Comparison of ENCODE assay signal across 9 mouse cellular contexts in genomic region chr7:45369022-45369745, GRCm38 (mm10). TPM values are rescaled to one million over a fixed set of nuclear protein-coding genes. Genes with fewer than 3 reads are reported as not detected.
DNase-seq lines count a peak whose midpoint lies in the region; ATAC-seq and TF ChIP-seq lines count a peak whose summit lies in the region.
"Had no signal": no experiment of that assay in that cellular context is flagged by ENCODE, and none has a peak within 500 bp of the region (broad histone marks: within the 10 kb centered on the region; RNA-seq: fewer than 3 reads in every experiment).

No protein-coding gene starts in this region.

- ATAC-seq in heart, embryonic 15.5 days (replicated peaks; ENCODE audit: insufficient number of reproducible peaks, insufficient read depth, low FRiP score, low read depth) = no peak
- no peak for ATAC-seq in limb, embryonic 13.5 days (ENCODE audit: low FRiP score, low read depth)
- no peak for ATAC-seq in stomach, postnatal 0 days (ENCODE audit: low FRiP score, low TSS enrichment)

- H3K9me3 ChIP-seq in heart, embryonic 15.5 days (replicated peaks) = no peaks in the 10 kb centered on the region
- H3K9me3 ChIP-seq in limb, embryonic 13.5 days = no peaks in the 10 kb centered on the region
- H3K9me3 ChIP-seq in stomach, postnatal 0 days (ENCODE audit: control insufficient read depth, low read length) = no peaks in the 10 kb centered on the region

- H3K4me3 ChIP-seq in heart, embryonic 15.5 days = 0 out of 2 replicates have a peak overlapping the region, but pooled peaks have one; percentile 55
- peak overlapping the region; percentile 54 for H3K4me3 ChIP-seq in limb, embryonic 13.5 days
- no peak overlapping the region for H3K4me3 ChIP-seq in stomach, postnatal 0 days (ENCODE audit: low read depth, low read length)

- 73% methylated on average over 16 of the region's 16 CpGs for WGBS in heart, embryonic 15.5 days
- WGBS in limb, embryonic 13.5 days = 70% methylated on average over 16 of the region's 16 CpGs
- 73% methylated on average over 16 of the region's 16 CpGs for WGBS in stomach, postnatal 0 days

- H3K27me3 ChIP-seq in heart, embryonic 15.5 days = peaks cover 47% of the 10 kb centered on the region
- peaks cover 45% of the 10 kb centered on the region for H3K27me3 ChIP-seq in limb, embryonic 13.5 days
- no peaks in the 10 kb centered on the region for H3K27me3 ChIP-seq in stomach, postnatal 0 days (ENCODE audit: control insufficient read depth, insufficient read depth, low read length)

- DNase-seq in heart, adult 18-20 months = no peak
- DNase-seq in testis, postnatal 10 days (ENCODE audit: low spot score) = peak; percentile 52
- no peak for DNase-seq in testis, postnatal 14 days (ENCODE audit: low spot score)
- no peak for DNase-seq in stomach, postnatal 0 days (ENCODE audit: low spot score)
- DNase-seq in ovary, postnatal 14 days (ENCODE audit: low spot score) = no peak
- DNase-seq in frontal cortex, adult 2 months (ENCODE audit: extremely low spot score in 1 of 2, low spot score in 1 of 2) = no peak

- 0 out of 2 replicates have a peak, but pooled peaks cover 14% of the 10 kb centered on the region for H3K36me3 ChIP-seq in heart, embryonic 15.5 days
- H3K36me3 ChIP-seq in limb, embryonic 13.5 days = peaks cover 23% of the 10 kb centered on the region
- 0 out of 2 replicates have a peak, but pooled peaks cover 3% of the 10 kb centered on the region for H3K36me3 ChIP-seq in stomach, postnatal 0 days (ENCODE audit: control insufficient read depth, insufficient read depth, low read length)

- no peak for TF ChIP-seq CTCF in stomach, postnatal 0 days (IDR thresholded peaks at IDR 0.05; ENCODE audit: low read depth)

- peak overlapping the region; percentile 93; the same call in 1 of the 2 replicates for H3K4me2 ChIP-seq in heart, embryonic 15.5 days
- H3K4me2 ChIP-seq in limb, embryonic 13.5 days (replicated peaks) = peak overlapping the region; percentile 91
- H3K4me2 ChIP-seq in stomach, postnatal 0 days (replicated peaks; ENCODE audit: low read depth) = peak overlapping the region; percentile 98

- no peak for TF ChIP-seq EP300 in stomach, postnatal 0 days (optimal IDR thresholded peaks at IDR 0.05)

- H3K4me1 ChIP-seq in heart, embryonic 15.5 days (replicated peaks) = peaks cover 36% of the 10 kb centered on the region
- H3K4me1 ChIP-seq in limb, embryonic 13.5 days = peaks cover 37% of the 10 kb centered on the region
- peaks cover 3% of the 10 kb centered on the region; the same call in 1 of the 2 replicates for H3K4me1 ChIP-seq in stomach, postnatal 0 days (replicated peaks; ENCODE audit: control insufficient read depth, insufficient read depth)

- no peak overlapping the region for H3K9ac ChIP-seq in heart, embryonic 15.5 days
- 0 out of 2 replicates have a peak overlapping the region, but pooled peaks have one; percentile 65 for H3K9ac ChIP-seq in limb, embryonic 13.5 days
- H3K9ac ChIP-seq in stomach, postnatal 0 days (ENCODE audit: low read length) = no peak overlapping the region
- H3K9ac ChIP-seq: liver, embryonic 14.5 days had no signal

- H3K27ac ChIP-seq in heart, embryonic 15.5 days = no peak overlapping the region
- H3K27ac ChIP-seq in limb, embryonic 13.5 days = no peak overlapping the region
- no peak overlapping the region for H3K27ac ChIP-seq in stomach, postnatal 0 days (replicated peaks)
- H3K27ac ChIP-seq: liver, embryonic 14.5 days had no signal

RNA-seq across cellular contexts. Expression of gene Lin7b, which starts 1.2 kb away (rescaled TPM):
- polyA plus RNA-seq in heart, embryonic 15.5 days (2015; fragmentation: Nextera tagmentation; extraction: Ambion mirVana) = 1.2 and 1.3 TPM in 2 replicates
- total RNA-seq in heart, adult 18-20 months (2021) = 1 to 10 TPM; 1.7 to 2.3 TPM
- 1.4 and 2.5 TPM in 2 replicates for polyA plus RNA-seq in limb, embryonic 13.5 days (2015; fragmentation: Nextera tagmentation; extraction: Ambion mirVana)
- 5.9 and 6.1 TPM in 2 replicates for polyA plus RNA-seq in stomach, postnatal 0 days (2015; fragmentation: Nextera tagmentation; extraction: Ambion mirVana)
- 241 and 267 TPM in 2 replicates for polyA plus RNA-seq in frontal cortex, adult 2 months (2012; rRNA removed)

RNA-seq across cellular contexts. Expression of gene Ppfia3, which starts 2.4 kb away (rescaled TPM):
- polyA plus RNA-seq in heart, embryonic 15.5 days (2015; fragmentation: Nextera tagmentation; extraction: Ambion mirVana) = 1.6 and 2.1 TPM in 2 replicates
- under 1 TPM in 1 of 2 experiments, not detected in 1; 0.33 TPM for total RNA-seq in heart, adult 18-20 months (2021)
- polyA plus RNA-seq in limb, embryonic 13.5 days (2015; fragmentation: Nextera tagmentation; extraction: Ambion mirVana) = 5.2 and 6.9 TPM in 2 replicates
- 6.0 and 7.1 TPM in 2 replicates for polyA plus RNA-seq in stomach, postnatal 0 days (2015; fragmentation: Nextera tagmentation; extraction: Ambion mirVana)
- polyA plus RNA-seq in frontal cortex, adult 2 months (2012; rRNA removed) = 114 and 126 TPM in 2 replicates

RNA-seq across cellular contexts. Expression of gene Snrnp70, which starts 26.4 kb away (rescaled TPM):
- 123 and 146 TPM in 2 replicates for polyA plus RNA-seq in heart, embryonic 15.5 days (2015; fragmentation: Nextera tagmentation; extraction: Ambion mirVana)
- 10 to 100 TPM; 81.1 to 85.7 TPM for total RNA-seq in heart, adult 18-20 months (2021)
- polyA plus RNA-seq in limb, embryonic 13.5 days (2015; fragmentation: Nextera tagmentation; extraction: Ambion mirVana) = 262 and 283 TPM in 2 replicates
- 73.7 and 78.8 TPM in 2 replicates for polyA plus RNA-seq in stomach, postnatal 0 days (2015; fragmentation: Nextera tagmentation; extraction: Ambion mirVana)
- polyA plus RNA-seq in frontal cortex, adult 2 months (2012; rRNA removed) = 854 and 909 TPM in 2 replicates

RNA-seq across cellular contexts. Expression of gene Hrc, which starts 34.1 kb away (rescaled TPM):
- polyA plus RNA-seq in heart, embryonic 15.5 days (2015; fragmentation: Nextera tagmentation; extraction: Ambion mirVana) = 25.2 and 26.4 TPM in 2 replicates
- total RNA-seq in heart, adult 18-20 months (2021) = 100 to 1,000 TPM; 954 to 975 TPM
- 3.9 and 4.3 TPM in 2 replicates for polyA plus RNA-seq in limb, embryonic 13.5 days (2015; fragmentation: Nextera tagmentation; extraction: Ambion mirVana)
- polyA plus RNA-seq in stomach, postnatal 0 days (2015; fragmentation: Nextera tagmentation; extraction: Ambion mirVana) = 0.80 and 0.85 TPM in 2 replicates
- polyA plus RNA-seq in frontal cortex, adult 2 months (2012; rRNA removed) = 0.60 and 0.61 TPM in 2 replicates

RNA-seq across cellular contexts. Expression of gene Trpm4, which starts 35.6 kb away (rescaled TPM):
- 12.7 and 15.8 TPM in 2 replicates for polyA plus RNA-seq in heart, embryonic 15.5 days (2015; fragmentation: Nextera tagmentation; extraction: Ambion mirVana)
- total RNA-seq in heart, adult 18-20 months (2021) = 10 to 100 TPM; 20.0 to 27.9 TPM
- polyA plus RNA-seq in limb, embryonic 13.5 days (2015; fragmentation: Nextera tagmentation; extraction: Ambion mirVana) = 15.8 and 19.6 TPM in 2 replicates
- 22.7 and 23.7 TPM in 2 replicates for polyA plus RNA-seq in stomach, postnatal 0 days (2015; fragmentation: Nextera tagmentation; extraction: Ambion mirVana)
- polyA plus RNA-seq in frontal cortex, adult 2 months (2012; rRNA removed) = 22.6 and 24.5 TPM in 2 replicates

Comparison
In these comparisons a context has a peak if more than half of its experiments do, and no peak if none do; other contexts are left out.
1. RNA of gene Lin7b, which starts 1.2 kb away (polyA plus RNA-seq): 241 to 267 TPM in frontal cortex, adult 2 months; 5.9 to 6.1 TPM in stomach, postnatal 0 days, 1.4 to 2.5 TPM in limb, embryonic 13.5 days and 1.2 to 1.3 TPM in heart, embryonic 15.5 days; every median in the first group is over 10 times any median in the second.
2. RNA of gene Ppfia3, which starts 2.4 kb away (polyA plus RNA-seq): 114 to 126 TPM in frontal cortex, adult 2 months; 5.2 to 6.9 TPM in limb, embryonic 13.5 days, 6.0 to 7.1 TPM in stomach, postnatal 0 days and 1.6 to 2.1 TPM in heart, embryonic 15.5 days; every median in the first group is over 10 times any median in the second.
3. Peak in every context shown above with its lines, with median percentiles within 50 percentile points of each other: H3K4me2 ChIP-seq.